Mouse (Mus musculus) subcutaneous adipose tissue, adult 2 months (tissue): Measurements from ENCODE around the gene Sp140. TPM values are rescaled to one million over a fixed set of nuclear protein-coding genes. Genes with fewer than 3 reads are reported as not detected.

Source experiments
- polyA plus RNA-seq: library from polyadenylated mRNA; depleted of rRNA; stranded (reverse); fragments of >200 nt; gene quantifications from 2 replicates; pipeline ENCODE4 v1.2.3, GENCODE M21; 2012; ENCODE audit warnings: low replicate concordance; rRNA removed

Sp140 gene
- 7.9 and 10.4 TPM in 2 replicates for polyA plus RNA-seq

DNA sequence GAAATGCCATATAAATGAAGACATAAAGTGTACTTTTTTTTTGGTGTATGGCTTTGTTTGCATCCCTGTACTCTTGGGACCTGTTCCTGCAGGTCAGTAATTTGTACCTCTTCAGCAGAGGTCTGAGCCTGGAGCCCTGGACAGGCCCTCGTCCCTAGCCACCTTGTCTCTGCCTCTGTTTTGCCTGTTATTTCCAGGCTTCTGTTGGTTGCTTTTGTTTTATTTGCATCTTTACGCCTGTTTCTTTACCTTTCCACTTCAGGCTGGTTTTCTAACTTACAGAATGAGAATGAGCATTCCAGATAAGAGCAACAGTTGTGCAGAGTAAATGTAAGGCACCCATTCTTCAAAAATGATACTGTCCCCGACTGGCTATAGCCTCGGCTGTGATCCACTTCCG lies at the start of gene Sp140:
Gene Sp140, plus strand, starts transcription at position 301 of the 400 bp plus-strand sequence.

DNA sequence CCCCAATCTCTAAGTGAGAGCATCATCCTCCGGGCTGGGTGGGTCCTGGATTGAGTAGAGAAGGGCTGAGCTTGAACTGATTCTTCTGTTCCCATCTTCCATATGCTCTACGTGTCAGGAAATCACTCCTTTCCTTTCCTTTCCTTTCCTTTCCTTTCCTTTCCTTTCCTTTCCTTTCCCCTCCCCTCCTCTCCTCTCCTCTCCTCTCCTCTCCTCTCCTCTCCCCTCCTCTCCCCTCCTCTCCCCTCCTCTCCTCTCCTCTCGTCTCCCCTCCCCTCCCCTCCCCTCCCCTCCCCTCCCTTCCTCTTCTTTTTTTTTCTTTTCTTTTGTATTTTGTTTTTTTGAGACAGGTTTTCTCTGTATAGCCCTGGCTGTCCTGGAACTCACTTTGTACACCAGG lies 24.8 kb upstream of the Sp140 start, which contains the start of gene G530012D18Rik:
Gene G530012D18Rik, plus strand, starts transcription at position 301 of the 400 bp plus-strand sequence.

DNA sequence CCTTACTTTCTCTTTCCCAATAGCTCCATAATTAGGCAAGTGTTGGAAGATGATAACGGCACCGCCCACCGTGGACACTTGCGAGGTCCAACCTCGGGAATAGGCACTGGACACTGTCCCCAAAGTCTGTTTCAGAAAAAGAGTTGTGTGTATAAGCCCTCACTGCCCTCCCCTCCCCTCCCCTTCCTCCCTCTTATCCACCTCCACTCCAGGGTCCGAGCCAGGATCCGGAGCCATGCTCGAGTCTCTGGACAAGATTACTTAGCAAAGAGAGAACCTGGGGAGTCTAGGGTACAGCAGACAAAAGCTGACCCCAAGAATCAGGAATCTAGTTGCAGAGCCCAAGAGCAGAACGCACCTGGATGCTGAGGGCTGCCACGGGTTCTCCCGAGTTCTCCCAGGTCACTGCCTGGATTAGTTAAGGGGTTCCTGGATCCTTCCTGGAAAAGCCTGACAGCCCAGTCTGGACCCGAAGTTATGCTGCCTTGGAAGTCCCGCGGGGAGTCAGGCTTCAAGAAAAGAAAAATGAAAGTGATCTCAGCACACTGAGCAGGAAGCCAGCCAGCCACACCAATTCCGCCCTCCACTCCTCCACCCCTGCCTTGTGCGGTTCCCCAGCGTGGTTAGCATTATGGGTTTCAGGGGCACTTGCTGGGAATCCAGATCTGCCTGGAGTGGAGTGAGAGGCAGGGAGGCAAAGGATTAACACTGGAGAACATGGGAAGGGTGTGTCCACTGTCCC lies 1.7 kb upstream of the Sp140 start, which contains the start of gene Sp110:
Gene Sp110, minus strand, starts transcription at position 547 of the 742 bp plus-strand sequence.

DNA sequence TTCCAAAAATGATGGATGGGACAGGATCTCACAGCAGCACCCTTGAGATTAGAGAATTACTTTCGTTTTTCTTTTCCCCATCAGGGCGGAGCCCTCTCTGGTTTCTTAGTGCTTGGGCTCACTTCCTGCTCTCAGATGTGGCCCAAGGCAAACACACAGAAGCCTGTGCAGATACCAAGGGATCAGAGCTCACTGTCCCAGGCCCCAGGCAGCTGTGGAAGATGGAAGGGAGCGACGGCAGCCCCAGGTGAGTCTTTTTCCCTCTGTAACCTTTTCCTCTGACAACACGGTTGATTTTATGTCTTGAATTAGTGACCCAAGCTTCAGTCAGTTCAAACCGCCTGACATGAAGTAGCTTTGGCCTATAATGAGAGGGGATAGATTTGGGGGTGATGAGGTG lies 49.7 kb downstream of the Sp140 start, which contains the start of gene Sp100:
Gene Sp100, plus strand, starts transcription at position 108 of the 400 bp plus-strand sequence.

Other genes starting within 250 kb of the Sp140 start
- gene G530012D18Rik, start 24.7 kb upstream of the Sp140 start, polyA plus RNA-seq: not detected in 2 replicates
- 14.0 and 16.9 TPM in 2 replicates for gene Sp110, start 1.6 kb upstream of the Sp140 start, polyA plus RNA-seq
- 21.1 and 29.5 TPM in 2 replicates for gene Sp100, start 49.6 kb downstream of the Sp140 start, polyA plus RNA-seq
- 1.9 and 3.1 TPM in 2 replicates for gene A630001G21Rik, start 178.3 kb downstream of the Sp140 start, polyA plus RNA-seq
- 36.4 and 46.6 TPM in 2 replicates for gene Cab39, start 193.1 kb downstream of the Sp140 start, polyA plus RNA-seq